Mouse (Mus musculus) adrenal gland, postnatal 36 days (tissue): ENCODE measurements around the gene Ttn. TPM values are rescaled to one million over a fixed set of nuclear protein-coding genes. Genes with fewer than 3 reads are reported as not detected.

Experiments
- DNase-seq, 2 experiments: peaks; one replicate each; pipeline ENCODE4 v3.0.0; 2021; ENCODE audit warnings: mixed read lengths in 1 of 2
- total RNA-seq, 2 experiments: library from RNA; stranded (reverse); gene quantifications; 2 replicates each; pipeline ENCODE4 v1.2.3; 2021

Gene Ttn
- total RNA-seq, 2 experiments from 2014 or later = 0.10 to 1.1 TPM

GRCm38 (mm10) chr2:76702751-76703150 lies 279.6 kb downstream of the Ttn start:
- DNase-seq = no peak

- no peak for DNase-seq
Measured at GRCm38 (mm10) chr2:76702188-76702587, 280.2 kb downstream of the Ttn start.

DNA sequence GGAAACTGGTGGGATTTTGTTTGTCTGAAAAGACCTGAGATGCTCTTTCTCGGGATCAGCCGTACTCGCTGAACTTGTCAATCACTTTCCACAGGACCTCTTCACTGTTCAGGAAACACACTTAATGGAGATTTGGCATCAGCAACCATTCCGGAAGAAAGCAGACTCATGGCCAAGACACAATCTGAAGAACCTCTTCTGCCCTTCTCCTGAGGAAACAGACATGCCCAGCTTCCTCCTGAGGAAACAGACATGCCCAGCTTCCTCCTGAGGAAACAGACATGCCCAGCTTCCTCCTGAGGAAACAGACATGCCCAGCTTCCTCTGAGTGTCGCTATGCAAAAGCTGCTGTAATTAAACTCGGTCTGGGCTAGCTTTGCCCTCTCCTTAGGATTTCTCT lies 287.1 kb downstream of the Ttn start:
- no peak for DNase-seq

GRCm38 (mm10) chr2:76693765-76694164 lies 288.6 kb downstream of the Ttn start:
- DNase-seq = no peak

DNA sequence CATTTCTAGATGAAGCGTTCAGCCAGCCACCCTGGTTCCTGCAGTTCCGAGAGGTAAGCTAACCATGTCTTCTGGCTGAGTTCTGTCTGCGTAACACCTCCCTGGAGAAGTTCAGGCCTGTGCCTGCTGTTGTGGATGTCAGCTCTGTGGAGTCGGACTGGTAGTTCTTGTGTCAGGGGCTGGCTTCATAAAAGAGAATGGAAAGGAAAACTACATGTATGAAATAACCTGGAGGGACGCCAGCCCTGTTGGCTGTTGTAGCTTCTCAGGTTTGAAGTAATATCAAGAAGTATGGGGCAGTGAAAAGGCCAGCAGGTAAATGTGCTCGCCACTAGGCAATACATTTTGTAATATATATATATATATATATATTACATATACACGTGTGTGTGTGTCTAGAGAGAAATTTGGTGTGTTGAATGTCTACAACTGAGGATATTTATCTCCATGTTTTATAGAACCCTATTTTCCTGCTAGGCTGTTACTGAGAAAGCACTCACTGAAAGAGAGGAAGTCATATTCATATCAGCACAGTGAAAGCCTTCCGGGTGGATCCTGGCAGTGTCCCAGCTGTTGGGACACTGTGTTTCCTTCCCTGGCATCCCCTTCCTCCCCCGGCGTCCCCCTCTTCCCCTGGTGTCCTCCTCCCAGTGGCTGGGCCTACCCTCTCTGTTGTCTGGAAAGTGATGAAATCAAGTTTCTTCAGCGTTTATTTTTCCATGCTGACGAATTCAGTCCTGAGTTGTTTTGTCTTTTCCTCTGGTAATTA lies 291.7 kb downstream of the Ttn start:
- peak; percentile 62 to 75 for DNase-seq

GRCm38 (mm10) chr2:76688162-76688561 lies 294.2 kb downstream of the Ttn start:
- DNase-seq = no peak

DNA sequence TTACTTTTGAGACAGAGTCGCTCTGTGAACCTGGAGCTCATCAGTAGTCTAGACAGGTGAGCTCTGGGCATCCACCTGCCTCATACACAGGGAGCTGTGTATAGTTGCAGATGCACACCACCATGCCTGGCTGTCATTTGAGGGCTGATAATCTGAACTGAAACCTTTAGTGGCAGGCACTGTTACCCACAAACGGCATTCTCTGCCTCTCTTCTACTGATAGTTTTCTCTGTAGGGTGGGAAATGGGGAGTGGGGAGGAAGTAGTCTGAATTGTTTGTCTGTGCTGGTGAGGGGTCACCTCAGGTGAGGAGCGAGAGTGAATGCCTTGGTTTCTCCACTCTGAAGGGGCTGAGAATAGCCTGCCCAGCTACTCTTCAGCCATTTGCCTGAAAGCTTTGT lies 294.7 kb downstream of the Ttn start:
- DNase-seq = no peak

- no peak for DNase-seq
Measured at GRCm38 (mm10) chr2:76686986-76687385, 295.4 kb downstream of the Ttn start.

DNA sequence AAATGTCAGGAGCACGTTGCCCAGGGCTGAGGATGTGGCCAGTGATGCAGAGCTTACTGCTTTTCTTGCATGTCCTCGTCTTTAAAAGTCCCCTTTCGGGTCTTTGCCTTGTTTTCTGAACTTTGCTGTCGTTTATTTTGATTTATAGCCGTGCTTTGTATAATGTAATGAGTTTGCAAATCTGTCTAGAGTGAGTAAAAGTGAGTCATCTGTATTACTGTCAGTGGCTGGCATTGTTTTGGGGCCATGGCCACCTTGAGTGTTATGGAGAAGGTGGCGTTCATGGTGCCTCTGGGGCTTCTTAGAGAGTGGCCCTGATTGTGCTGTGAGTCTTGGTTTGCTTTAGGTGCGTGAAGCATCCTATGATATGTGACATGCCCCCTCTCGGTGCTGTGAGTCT lies 300.0 kb downstream of the Ttn start:
- peak in 1 of 2 experiments; percentile 31 for DNase-seq

- peak in 1 of 2 experiments; percentile 8 for DNase-seq
Measured at GRCm38 (mm10) chr2:76676401-76677226, 305.7 kb downstream of the Ttn start.

DNA sequence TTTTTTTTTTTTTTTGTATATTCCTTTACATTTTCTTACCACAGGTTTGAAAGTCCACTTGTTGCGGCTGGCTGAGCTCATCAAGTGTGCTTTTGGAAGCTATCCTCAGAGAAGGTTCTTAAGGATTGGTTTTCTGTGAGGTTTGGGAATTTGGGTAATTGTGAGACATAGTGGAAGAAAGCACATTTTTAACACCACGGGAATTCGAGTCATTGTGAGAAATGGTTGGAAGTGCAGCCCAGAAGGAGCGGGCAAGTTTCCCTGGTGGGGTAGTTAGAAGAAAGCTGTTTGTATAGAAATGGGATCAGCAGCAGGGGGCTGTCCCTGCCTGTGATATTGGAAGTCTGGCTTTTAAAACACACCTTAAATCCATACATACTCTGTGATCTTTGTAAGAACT lies 306.4 kb downstream of the Ttn start:
- no peak for DNase-seq

- no peak for DNase-seq
Measured at GRCm38 (mm10) chr2:76675451-76675850, 306.9 kb downstream of the Ttn start.

- DNase-seq = peak; percentile 92 to 94
Measured at GRCm38 (mm10) chr2:76674725-76675427, 307.5 kb downstream of the Ttn start, which contains the start of gene Plekha3. Gene Plekha3 (plus strand): TSS chr2:76675281.

- peak; percentile 63 to 74 for DNase-seq
Measured at GRCm38 (mm10) chr2:76673472-76674081, 308.8 kb downstream of the Ttn start.

DNA sequence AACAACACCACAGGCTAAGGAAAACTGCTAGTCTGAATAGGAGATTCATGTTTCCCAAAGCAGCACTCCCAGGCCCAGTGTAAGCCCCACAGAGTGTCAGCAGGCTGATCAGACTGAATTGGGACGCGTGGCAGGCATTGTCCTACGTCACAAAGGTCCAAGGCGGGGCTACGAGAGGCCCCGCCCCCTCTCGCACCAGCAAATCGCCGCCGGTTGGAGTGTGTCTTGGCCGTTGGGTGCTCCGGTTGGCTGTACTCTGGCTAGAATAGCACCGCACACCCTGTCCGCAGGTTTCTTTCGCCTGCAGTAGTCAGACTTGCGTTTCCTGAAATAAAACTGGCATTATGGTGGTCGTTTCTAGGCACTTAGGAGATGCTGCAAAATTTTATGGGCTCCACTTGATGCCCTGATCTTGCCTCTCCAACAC lies 309.4 kb downstream of the Ttn start, which contains the start of gene Fkbp7:
TSS of gene Fkbp7 (minus strand) at position 151 of the 427 bp plus-strand sequence.
- DNase-seq = peak; percentile 90 to 92

DNA sequence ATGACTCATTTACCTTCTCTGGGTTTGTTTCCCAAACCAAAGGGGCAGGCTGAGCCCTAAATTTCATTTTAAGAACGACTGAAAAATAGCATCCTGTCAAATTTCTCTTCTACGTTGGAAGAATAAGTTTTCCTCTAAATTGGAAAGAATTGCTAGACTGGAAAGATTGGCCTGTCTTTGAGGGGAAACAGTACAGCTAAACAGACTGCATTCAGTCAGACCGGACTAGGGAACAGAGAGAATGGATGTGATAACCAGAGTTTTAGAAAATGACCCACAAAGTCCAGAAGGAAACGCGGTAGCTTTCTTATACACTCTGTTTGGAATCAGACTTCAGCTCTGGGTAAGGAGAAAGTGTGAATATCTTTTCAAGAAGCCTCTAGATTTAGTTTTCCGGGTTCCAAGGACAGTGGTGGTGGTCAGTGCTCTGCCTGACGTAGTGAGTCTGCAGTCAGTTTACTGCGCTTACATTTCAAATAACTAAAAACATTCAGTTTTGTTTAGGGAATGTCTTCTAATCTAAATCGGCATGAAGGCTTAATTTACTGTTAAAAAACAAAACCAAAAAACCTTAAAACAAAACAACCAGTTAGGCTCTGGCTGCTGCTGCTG lies 310.1 kb downstream of the Ttn start:
- DNase-seq = no peak

DNA sequence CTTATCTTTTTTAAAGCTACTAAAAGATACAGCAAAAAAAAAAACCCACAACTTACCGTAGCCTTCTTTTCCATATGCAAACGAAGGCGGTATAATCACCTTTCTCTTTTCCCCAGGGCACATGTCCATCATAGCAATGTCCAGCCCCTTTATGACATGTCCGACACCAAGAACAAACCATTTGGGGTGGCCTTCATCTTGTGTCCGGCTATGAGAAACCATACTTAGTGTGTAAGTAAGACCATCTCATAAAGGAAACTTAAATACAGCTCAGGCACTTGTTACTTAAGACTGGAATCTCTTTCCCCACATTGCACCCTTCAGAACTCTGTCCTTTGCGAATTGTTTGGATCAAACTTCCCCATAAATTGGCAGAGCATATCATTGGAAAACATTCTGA lies 310.7 kb downstream of the Ttn start:
- DNase-seq = no peak

GRCm38 (mm10) chr2:76667200-76667599 lies 315.1 kb downstream of the Ttn start:
- DNase-seq = no peak

DNA sequence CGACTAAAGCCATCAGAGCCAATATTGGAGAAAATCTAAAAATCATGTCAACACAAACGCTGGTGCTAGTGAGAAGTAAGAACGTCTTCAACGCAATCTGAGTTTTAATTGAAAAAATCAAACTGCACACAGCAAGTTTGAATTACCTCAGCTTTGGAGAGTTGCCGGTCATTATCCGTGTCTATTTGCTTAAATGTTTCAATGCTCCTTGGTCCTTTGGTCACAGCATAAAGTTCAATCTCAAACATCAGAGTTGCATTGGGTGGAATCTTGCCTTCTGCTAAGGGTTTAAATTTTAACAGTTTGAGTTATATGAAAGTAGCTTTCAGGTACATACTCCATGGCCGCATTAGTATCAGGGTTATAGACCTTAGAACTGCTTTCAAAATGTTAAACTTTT lies 316.8 kb downstream of the Ttn start:
- no peak for DNase-seq

GRCm38 (mm10) chr2:76659419-76659818 lies 322.9 kb downstream of the Ttn start:
- DNase-seq = no peak

DNA sequence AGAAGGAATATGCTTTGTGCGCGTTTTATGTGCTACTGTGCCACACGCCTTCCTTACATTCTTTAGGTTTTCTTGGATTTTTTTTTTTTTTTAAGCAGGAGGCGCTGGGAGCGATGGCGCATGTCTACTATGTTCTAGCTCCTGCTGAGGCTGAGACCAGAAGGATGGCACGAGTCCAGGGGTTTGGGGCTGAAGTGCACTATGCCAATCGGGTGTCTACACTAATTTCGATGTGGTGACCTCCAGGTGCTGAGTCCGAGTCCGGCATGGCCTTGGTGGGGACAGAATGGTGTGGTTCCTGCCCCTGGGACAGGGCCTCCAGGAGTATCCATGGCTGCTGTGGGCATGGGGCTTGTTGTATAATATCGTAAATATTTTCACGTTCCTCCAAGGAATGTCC lies 323.8 kb downstream of the Ttn start:
- no peak for DNase-seq

GRCm38 (mm10) chr2:76655982-76656381 lies 326.4 kb downstream of the Ttn start:
- DNase-seq = peak in 1 of 2 experiments; percentile 26
